Mouse (Mus musculus) retina, adult 2 months (tissue): Measurements from ENCODE around the gene Arhgap23.

Source experiments
- DNase-seq: peaks from one replicate; pipeline ENCODE4 v3.0.0-alpha.2; 2012; ENCODE audit warnings: low read depth, low spot score

Gene Arhgap23

DNA sequence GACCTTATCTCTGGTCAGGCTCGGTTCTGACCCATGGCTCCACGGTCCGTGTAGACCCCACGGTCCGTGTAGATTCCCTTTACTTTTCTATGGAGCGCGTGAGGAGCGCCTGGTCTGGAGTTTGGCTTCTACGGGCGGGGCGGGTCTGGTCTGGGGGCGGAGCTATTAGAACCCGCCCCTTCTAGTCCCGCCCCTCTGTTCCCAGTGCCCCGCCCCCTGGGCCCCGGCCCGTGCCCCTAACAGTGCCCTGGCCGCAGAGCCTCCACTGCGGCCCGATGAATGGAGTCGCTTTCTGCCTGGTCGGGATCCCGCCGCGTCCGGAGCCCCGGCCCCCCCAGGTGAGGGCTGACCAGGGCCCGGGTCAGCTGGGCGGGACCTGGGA is at the start of gene Arhgap23:
TSS of gene Arhgap23 (plus strand) at position 204 of the 382 bp plus-strand sequence.
- DNase-seq = no peak

DNA sequence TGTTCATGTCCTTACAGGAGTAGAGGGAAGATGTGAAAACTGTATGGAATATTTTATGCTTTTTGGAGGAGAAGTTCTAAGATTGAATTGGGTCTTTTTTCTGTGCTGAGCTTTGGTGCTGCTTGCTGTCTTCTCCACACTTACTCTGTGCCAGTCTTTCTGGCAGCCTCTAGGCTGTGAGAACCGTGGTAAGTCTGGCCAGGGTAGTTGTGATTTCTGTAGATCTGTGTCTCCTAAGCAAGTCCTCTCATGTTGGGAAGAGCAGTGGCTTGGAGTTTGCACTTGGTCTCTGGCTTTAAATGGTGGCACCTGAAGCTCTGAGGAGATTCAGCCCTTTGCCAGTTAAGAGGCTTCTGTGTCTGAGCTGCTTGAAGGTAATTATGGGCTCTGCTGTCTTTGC is 49.8 kb upstream of the Arhgap23 start:
- no peak for DNase-seq

GRCm38 (mm10) chr11:97368501-97368900 is 46.8 kb upstream of the Arhgap23 start:
- no peak for DNase-seq

DNA sequence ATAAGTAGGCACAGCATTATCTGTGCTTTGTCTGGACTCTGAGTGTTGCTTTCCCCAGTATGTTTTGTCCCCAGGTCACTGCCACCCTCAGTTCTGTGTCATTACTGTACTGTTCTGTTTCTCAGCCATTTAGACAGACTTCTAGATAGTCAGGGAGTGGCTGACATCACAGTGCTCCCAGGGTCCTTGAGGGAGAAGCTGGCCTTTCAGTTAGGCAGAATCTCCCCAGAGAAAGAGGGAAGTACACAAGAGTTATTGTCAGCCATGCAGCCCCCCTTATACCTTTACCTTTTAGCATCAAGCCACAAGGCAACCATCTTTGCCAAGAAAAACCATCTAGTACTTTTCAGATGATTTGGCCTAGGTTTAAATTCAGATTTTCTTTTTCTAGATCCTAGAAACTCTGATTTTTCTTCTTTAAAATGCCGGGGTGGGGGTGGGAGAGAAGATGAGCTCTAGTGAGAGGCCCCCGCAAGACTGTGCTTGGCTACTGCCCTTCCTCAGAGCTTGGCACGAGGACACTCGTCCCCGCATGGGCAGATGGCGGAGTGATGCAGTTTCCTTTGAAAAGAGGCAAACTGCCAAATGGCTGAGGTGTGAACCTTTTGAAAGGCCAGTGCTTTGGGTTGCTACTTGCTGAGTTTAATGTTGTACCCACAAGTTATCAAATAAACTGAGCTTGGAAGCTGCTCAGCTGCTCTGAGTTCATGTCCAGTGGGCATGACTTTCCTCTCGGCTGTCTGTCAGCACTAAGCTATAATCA is 44.8 kb upstream of the Arhgap23 start:
- DNase-seq = no peak

- no peak for DNase-seq
Measured at GRCm38 (mm10) chr11:97372159-97372864, 43.0 kb upstream of the Arhgap23 start.

- DNase-seq = no peak
Measured at GRCm38 (mm10) chr11:97373402-97373801, 41.9 kb upstream of the Arhgap23 start.

DNA sequence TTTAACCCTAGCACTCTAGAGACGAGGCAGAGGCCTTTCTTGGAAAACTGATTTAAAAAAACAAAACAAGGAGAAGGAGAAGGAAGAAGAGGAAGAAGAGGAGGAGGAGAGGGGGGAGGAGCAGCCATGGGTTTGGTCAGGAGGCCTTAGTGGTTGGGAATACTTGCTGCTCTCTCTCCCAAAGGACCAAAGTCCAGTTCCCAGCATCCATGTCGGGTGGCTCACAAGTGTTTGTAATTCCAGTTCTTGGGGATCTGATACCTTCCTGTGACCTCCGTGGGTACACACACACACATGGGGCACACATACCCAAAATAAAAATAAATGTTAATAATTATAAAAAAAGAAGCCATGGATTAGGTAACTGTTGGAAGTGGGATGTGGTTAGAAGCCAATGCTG is 35.3 kb upstream of the Arhgap23 start:
- no peak for DNase-seq

GRCm38 (mm10) chr11:97383017-97383416 is 32.3 kb upstream of the Arhgap23 start:
- DNase-seq = no peak

GRCm38 (mm10) chr11:97383764-97384163 is 31.6 kb upstream of the Arhgap23 start:
- DNase-seq = no peak

DNA sequence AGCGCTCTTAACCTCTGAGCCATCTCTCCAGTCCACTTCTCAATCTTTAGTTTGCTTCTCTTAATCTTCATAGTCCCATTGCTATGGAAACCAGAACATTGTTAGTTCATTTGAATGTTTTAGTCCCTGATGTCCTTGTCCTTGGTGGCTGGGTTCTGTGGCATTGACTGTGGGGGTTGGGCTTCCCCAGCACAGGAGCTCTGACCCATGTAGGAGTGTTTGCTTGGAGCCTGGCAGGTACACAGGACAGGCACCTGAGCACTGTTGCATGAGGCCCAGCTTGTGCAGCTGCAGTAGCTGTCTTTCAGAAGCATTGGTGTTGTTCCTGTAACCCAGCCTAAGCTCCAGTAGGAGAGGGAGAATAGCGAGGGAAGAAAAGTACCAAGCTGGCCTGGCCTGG is 27.5 kb upstream of the Arhgap23 start:
- DNase-seq = no peak

DNA sequence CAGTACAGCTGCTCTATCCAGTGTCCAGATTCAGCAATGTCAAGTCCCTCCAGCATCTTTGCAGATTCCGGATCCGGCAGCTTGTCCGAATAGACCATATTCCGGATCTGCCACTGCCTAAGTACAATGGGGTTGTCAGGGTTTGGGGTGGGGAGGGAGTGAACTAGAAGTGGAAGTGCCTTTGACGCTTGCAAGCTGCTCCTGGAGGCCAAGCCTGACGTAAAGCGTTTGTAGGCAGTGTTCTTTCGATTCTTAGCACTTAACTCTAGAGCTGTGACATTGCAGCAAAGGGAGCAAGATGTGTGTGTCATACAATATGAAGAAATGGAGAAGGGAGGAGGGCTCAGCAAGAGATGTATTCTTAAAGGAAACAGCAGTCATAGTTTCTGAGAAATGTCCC is 26.2 kb upstream of the Arhgap23 start:
- no peak for DNase-seq

DNA sequence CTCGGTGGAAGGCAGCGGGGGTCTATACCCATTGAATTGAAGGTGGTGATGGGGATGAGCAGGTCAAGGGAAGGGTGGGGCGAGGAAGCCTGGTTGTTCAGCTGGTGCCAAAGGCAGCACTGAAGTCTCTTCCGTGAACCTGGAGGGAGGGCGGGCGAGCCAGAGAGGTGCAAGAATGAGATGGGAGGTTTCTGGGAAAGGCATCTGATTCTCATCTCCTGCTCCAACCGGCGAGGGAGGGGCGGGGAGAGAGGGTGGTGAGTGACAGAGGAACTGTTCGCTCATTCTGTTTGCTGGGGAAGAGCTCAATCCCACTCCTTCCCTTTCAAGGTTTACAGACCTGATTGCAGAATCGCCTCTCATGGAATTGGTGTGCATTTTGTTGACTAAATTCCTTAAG is 21.7 kb upstream of the Arhgap23 start:
- no peak for DNase-seq

DNA sequence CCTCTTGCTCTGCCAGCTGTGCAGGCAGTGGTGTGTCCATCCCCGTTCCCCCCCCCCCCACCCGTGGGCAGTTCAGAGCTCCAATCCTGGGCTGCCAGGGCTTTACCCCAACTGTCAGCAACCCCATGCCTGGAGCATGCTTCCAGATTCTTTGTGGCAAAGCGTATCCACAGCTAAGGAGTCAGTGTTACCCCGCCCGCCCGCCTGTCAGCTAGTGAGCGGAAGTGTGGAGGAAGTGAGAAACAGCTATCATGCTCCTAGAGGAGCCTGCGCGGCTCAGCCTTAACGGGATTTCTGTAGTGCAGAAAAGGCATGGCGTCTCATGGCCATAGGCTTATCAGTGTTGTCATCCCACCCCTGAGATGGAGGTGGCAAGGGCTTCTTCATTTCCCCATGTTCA is 21.2 kb upstream of the Arhgap23 start:
- no peak for DNase-seq

GRCm38 (mm10) chr11:97398506-97398905 is 16.8 kb upstream of the Arhgap23 start:
- DNase-seq = no peak

DNA sequence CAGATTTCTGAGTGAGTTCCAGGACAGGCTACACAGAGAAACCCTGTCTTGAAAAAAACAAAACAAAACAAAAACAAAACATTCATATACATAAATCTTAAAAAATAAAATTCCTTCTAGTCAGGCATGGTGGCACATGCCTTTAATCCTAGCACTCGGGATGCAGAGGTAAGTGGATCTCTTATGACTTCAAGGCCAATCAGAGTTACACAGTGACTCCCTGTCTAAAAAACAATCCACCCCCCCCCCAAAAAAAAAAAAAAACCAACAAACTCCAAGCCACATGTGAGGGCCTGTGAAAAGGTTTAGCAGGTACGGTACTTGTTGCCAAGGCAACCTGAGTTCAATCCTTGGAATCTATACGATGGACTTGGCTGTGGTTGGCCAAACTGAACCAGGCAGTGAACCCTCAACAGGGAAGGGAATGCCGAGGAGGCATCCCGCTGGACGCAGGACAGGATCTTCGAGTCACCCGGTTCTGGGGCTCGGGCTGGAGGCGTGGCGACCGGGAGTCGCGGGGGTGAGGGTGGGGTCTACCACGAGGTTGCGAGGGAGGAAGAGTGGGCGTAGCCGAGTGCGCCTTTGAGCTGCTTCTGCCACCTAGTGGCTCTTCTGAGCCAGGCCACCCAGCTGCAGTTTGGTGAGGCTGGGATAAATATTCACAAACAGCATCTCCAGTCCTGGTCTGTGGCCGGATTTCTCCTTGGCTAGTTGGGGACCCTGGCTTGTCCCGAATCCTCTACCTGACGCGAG is 15.2 kb upstream of the Arhgap23 start:
- DNase-seq = peak; percentile 61

DNA sequence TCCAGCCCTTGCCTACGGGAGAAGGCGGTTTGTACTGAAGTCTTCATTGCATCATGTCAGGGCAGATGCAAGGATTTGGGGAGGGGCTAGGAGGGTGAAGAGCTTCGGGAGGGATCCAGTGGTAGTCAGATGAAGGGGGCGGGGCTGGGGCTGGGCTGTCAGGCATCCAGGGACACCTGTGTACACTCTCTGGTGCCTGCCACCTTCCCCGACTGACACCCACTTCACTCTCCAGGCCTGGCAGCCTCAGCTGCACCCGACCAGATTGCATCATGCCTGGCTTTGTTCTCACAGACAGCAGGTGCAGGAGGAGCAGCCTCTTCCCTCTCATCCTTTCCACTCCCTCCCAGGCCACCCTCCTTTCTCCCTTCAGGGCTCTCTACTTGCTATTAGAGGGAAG is 14.3 kb upstream of the Arhgap23 start:
- no peak for DNase-seq

DNA sequence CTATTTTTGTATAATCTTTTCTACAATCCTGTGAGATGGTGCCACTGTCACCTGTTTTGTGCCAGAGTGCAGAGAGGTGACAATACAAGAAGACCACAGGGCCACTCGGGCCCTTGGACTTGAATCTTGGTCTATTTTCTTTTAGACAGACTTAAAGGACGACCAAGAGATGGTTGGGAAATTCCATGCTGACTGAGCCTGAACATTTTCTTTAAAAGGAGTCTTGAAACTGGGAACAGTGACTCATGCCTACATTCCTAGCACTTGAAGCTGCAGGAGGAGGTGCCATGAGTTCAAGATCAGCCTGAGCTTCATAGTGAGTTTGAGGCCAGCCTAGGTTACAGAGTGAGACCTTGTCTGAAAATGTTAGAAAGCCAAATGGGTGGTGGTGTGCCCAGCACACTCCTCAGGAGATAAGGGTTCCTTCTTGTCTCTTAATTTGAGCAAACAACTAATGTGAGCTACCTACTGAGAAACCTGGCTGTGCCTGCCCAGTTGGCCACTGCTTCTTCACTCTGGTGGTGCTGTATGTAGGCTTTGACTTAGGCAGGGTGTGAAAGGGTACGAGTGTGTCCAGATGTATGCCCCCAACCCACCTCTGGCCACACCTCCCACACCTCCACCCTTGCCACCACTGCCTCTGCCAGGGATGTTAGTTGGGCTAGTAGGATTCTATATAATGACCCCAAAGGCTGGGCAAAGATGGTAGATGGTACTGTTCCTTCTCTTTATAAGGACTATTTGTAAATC is 13.5 kb upstream of the Arhgap23 start:
- DNase-seq = no peak

GRCm38 (mm10) chr11:97402746-97403145 is 12.6 kb upstream of the Arhgap23 start:
- no peak for DNase-seq

- DNase-seq = no peak
Measured at GRCm38 (mm10) chr11:97403614-97404183, 11.6 kb upstream of the Arhgap23 start.

- no peak for DNase-seq
Measured at GRCm38 (mm10) chr11:97404184-97404760, 11.1 kb upstream of the Arhgap23 start.

DNA sequence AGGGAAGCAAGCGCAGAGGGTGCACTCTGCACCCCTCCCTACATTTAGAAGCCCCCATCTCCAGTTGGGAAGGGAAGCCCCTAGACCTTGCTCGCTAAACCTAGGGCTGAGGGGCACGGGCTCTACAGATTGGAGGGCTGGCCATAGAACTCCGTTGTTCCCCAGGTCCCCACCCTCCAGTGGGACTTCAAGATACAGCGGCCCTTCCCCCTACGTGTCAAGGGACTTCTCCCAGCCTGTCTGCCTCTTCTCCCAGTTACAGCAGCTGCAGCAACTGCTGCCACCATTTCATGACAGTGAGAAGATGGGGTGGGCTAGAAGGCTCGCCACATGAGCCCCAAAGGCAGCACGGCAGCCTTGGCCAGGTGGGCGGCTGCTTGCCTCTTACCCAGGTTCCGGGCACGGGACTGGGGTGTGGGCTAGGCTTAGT is 10.6 kb upstream of the Arhgap23 start:
- DNase-seq = no peak
